Comparison of ENCODE assay signal across 11 mouse cellular contexts in genomic region chr10:6114883-6115622, GRCm38 (mm10).
A peak's percentile ranks its signal among the peaks of the same experiment; 100 is the strongest.
DNase-seq lines count a peak whose midpoint lies in the region; ATAC-seq and TF ChIP-seq lines count a peak whose summit lies in the region.
"Had no signal": no experiment of that assay in that cellular context is flagged by ENCODE, and none has a peak within 500 bp of the region (broad histone marks: within the 10 kb centered on the region; RNA-seq: fewer than 3 reads in every experiment).

No protein-coding gene starts in this region.

- no peak for ATAC-seq in heart, embryonic 12.5 days (ENCODE audit: insufficient number of reproducible peaks, low FRiP score)
- no peak for ATAC-seq in inflammation-experienced regulatory T-cells, adult 6 months
- ATAC-seq in intestine, postnatal 0 days, result no peak
- ATAC-seq: Patski had no signal

- H3K4me3 ChIP-seq in heart, embryonic 12.5 days, result no peak overlapping the region
- no peak overlapping the region for H3K4me3 ChIP-seq in layer of hippocampus, adult 2 months
- no peak overlapping the region for H3K4me3 ChIP-seq in intestine, postnatal 0 days (ENCODE audit: low read depth, low read length)
- H3K4me3 ChIP-seq: myocyte had no signal

- no peak overlapping the region for H3K9ac ChIP-seq in heart, embryonic 12.5 days
- H3K9ac ChIP-seq in intestine, postnatal 0 days (ENCODE audit: low read depth, low read length), result no peak overlapping the region

- H3K9me3 ChIP-seq in heart, embryonic 12.5 days (replicated peaks), result no peaks in the 10 kb centered on the region
- no peaks in the 10 kb centered on the region for H3K9me3 ChIP-seq in intestine, postnatal 0 days (ENCODE audit: control insufficient read depth)

- WGBS in heart, embryonic 12.5 days, result 72% methylated on average over 7 of the region's 7 CpGs
- WGBS in intestine, postnatal 0 days, result 69% methylated on average over 7 of the region's 7 CpGs

- no peaks in the 10 kb centered on the region for H3K4me1 ChIP-seq in heart, embryonic 12.5 days (replicated peaks)
- no peaks in the 10 kb centered on the region for H3K4me1 ChIP-seq in intestine, postnatal 0 days (replicated peaks; ENCODE audit: control insufficient read depth, insufficient read depth, low read length)

- H3K4me2 ChIP-seq in heart, embryonic 12.5 days, result no peak overlapping the region
- H3K4me2 ChIP-seq in intestine, postnatal 0 days (replicated peaks; ENCODE audit: low read depth), result no peak overlapping the region

- H3K36me3 ChIP-seq in heart, embryonic 12.5 days, result no peaks in the 10 kb centered on the region
- no peaks in the 10 kb centered on the region for H3K36me3 ChIP-seq in intestine, postnatal 0 days (ENCODE audit: control insufficient read depth, insufficient read depth)

- H3K27me3 ChIP-seq in heart, embryonic 12.5 days (replicated peaks), result no peaks in the 10 kb centered on the region
- H3K27me3 ChIP-seq in intestine, postnatal 0 days (replicated peaks; ENCODE audit: control insufficient read depth, insufficient read depth, low read length), result no peaks in the 10 kb centered on the region
- H3K27me3 ChIP-seq: Patski had no signal

- H3K27ac ChIP-seq in heart, embryonic 12.5 days (ENCODE audit: poor library complexity, severe bottlenecking), result no peak overlapping the region
- H3K27ac ChIP-seq in layer of hippocampus, adult 2 months, result no peak overlapping the region
- no peak overlapping the region for H3K27ac ChIP-seq in intestine, postnatal 0 days (ENCODE audit: low read depth, low read length)

- TF ChIP-seq CTCF in layer of hippocampus, adult 2 months (conservative IDR thresholded peaks at IDR 0.05), result no peak
- no peak for TF ChIP-seq CTCF in intestine, postnatal 0 days (IDR thresholded peaks at IDR 0.05; ENCODE audit: low read depth)

- peak; percentile 14 to 16 for DNase-seq in heart, adult 18-20 months
- peak; percentile 7 for DNase-seq in ovary, postnatal 36 days (ENCODE audit: low spot score)
- no peak for DNase-seq in ovary, adult 18-20 months (ENCODE audit: low spot score)
- DNase-seq in layer of hippocampus, adult 2 months (ENCODE audit: low spot score in 2 of 2), result peak; percentile 25 to 51
- peak; percentile 68 for DNase-seq in testis, postnatal 10 days (ENCODE audit: low spot score)
- DNase-seq: kidney, adult 11 months had no signal
